Mouse (Mus musculus) intestine, embryonic 14.5 days (tissue): ENCODE measurements at regions not wholly inside any gene's neighbourhood (a gene's known extent, or its start where the extent isn't known, plus 50 kb on each side); places are given as distances from the start of the nearest gene placed in this dataset.

Source experiments
- ATAC-seq: fragments of 200-750 bp; cut with Nextera tagmentation; replicated peaks from 2 replicates; pipeline ENCODE4 v1.8.0; 2017; ENCODE audit warnings: low read depth, moderate number of reproducible peaks, moderate TSS enrichment, moderate library complexity; ENCODE audit not compliant: low FRiP score, low TSS enrichment
- DNase-seq: peaks from one replicate; pipeline ENCODE4 v3.0.0-alpha.2; 2018; ENCODE audit warnings: low spot score
- H3K27ac ChIP-seq: fragments of 300-500 bp; sonication (generic); 2 replicates; pipeline ENCODE4 v1.5.1; 2014; ENCODE audit warnings: low read depth, mild to moderate bottlenecking, control low read depth
- H3K27me3 ChIP-seq: fragments of 300-500 bp; sonication (generic); replicated peaks from 2 replicates; pipeline ENCODE4 v1.6.1; 2014; ENCODE audit warnings: low read length, control low read depth; ENCODE audit not compliant: control insufficient read depth, insufficient read depth
- H3K36me3 ChIP-seq: fragments of 300-500 bp; sonication (generic); 2 replicates; pipeline ENCODE4 v1.6.1; 2014; ENCODE audit warnings: low read length, control low read depth; ENCODE audit not compliant: control insufficient read depth, insufficient read depth
- H3K4me1 ChIP-seq: fragments of 300-500 bp; sonication (generic); replicated peaks from 2 replicates; pipeline ENCODE4 v1.6.1; 2014; ENCODE audit warnings: low read length, control low read depth, mixed read lengths; ENCODE audit not compliant: control insufficient read depth, insufficient read depth
- H3K4me2 ChIP-seq: fragments of 300-500 bp; sonication (generic); 2 replicates; pipeline ENCODE4 v1.6.1; 2014; ENCODE audit warnings: low read length
- H3K4me3 ChIP-seq: fragments of 300-500 bp; sonication (generic); 2 replicates; pipeline ENCODE4 v1.5.1; 2014; ENCODE audit warnings: low read depth, low read length, control low read depth, mixed read lengths
- H3K9ac ChIP-seq: fragments of 300-500 bp; sonication (generic); 2 replicates; pipeline ENCODE4 v1.6.1; 2014; ENCODE audit warnings: mild to moderate bottlenecking, low read length
- H3K9me3 ChIP-seq: fragments of 300-500 bp; sonication (generic); 2 replicates; pipeline ENCODE4 v1.6.1; 2016; ENCODE audit warnings: low read length, control low read depth; ENCODE audit not compliant: control insufficient read depth
- WGBS: fragments of 180-500 bp; shearing (Covaris S2); extraction: QIAGEN DNeasy Blood & Tissue Kit; methylation state at CpG from one replicate; pipeline ENCODE4 v1.1.7; 2014; 5-methylcytosine and 5-hydroxymethylcytosine counted together

- ATAC-seq (no peak), DNase-seq (no peak)
- Histone ChIP-seq H3K9ac (no peak overlapping the region), H3K4me3 (no peak overlapping the region), H3K27ac (no peak overlapping the region), H3K9me3 (no peaks in the 10 kb centered on the region), H3K4me2 (no peak overlapping the region), H3K36me3 (no peaks in the 10 kb centered on the region), H3K27me3 (no peaks in the 10 kb centered on the region), H3K4me1 (no peaks in the 10 kb centered on the region)
- WGBS: 72% methylated on average over 3 of the region's 3 CpGs
Observed at GRCm38 (mm10) chr10:118699292-118699691, 170.7 kb downstream of the Dyrk2 start.

- Histone ChIP-seq H3K4me2 (no peak overlapping the region), H3K9ac (no peak overlapping the region), H3K4me1 (no peaks in the 10 kb centered on the region), H3K9me3 (no peaks in the 10 kb centered on the region), H3K4me3 (no peak overlapping the region), H3K36me3 (no peaks in the 10 kb centered on the region), H3K27ac (no peak overlapping the region), H3K27me3 (no peaks in the 10 kb centered on the region)
- no peak for ATAC-seq
- no peak for DNase-seq
- whole genome bisulfite sequencing: 92% methylated on average over 4 of the region's 4 CpGs
Observed at GRCm38 (mm10) chr10:118700115-118700514, 169.9 kb downstream of the Dyrk2 start.

- Histone ChIP-seq H3K36me3 (no peaks in the 10 kb centered on the region), H3K4me1 (peaks cover 2% of the 10 kb centered on the region; the same call in 1 of the 2 replicates), H3K9me3 (no peaks in the 10 kb centered on the region), H3K27me3 (no peaks in the 10 kb centered on the region), H3K4me3 (no peak overlapping the region), H3K4me2 (no peak overlapping the region), H3K27ac (no peak overlapping the region), H3K9ac (no peak overlapping the region)
- DNase-seq (no peak), ATAC-seq (no peak)
- WGBS: 84% methylated on average over 3 of the region's 3 CpGs
Observed at GRCm38 (mm10) chr10:118706020-118706419, 164.0 kb downstream of the Dyrk2 start.

GRCm38 (mm10) chr10:118709718-118710117 is 160.3 kb downstream of the Dyrk2 start:
- no peak for ATAC-seq
- Histone ChIP-seq H3K4me2 (no peak overlapping the region), H3K27ac (no peak overlapping the region), H3K27me3 (no peaks in the 10 kb centered on the region), H3K9ac (no peak overlapping the region), H3K36me3 (no peaks in the 10 kb centered on the region), H3K4me3 (no peak overlapping the region), H3K4me1 (peaks cover 7% of the 10 kb centered on the region; the same call in 1 of the 2 replicates), H3K9me3 (no peaks in the 10 kb centered on the region)
- no peak for DNase-seq
- 94% methylated on average over 8 of the region's 8 CpGs for WGBS

GRCm38 (mm10) chr10:118711529-118711928 is 158.5 kb downstream of the Dyrk2 start:
- Histone ChIP-seq H3K9me3 (no peaks in the 10 kb centered on the region), H3K4me3 (no peak overlapping the region), H3K27ac (no peak overlapping the region), H3K27me3 (no peaks in the 10 kb centered on the region), H3K4me2 (no peak overlapping the region), H3K36me3 (no peaks in the 10 kb centered on the region), H3K4me1 (peaks cover 7% of the 10 kb centered on the region; the same call in 1 of the 2 replicates), H3K9ac (no peak overlapping the region)
- DNase-seq: no peak
- 59% methylated on average over 3 of the region's 3 CpGs for WGBS
- ATAC-seq: no peak

GRCm38 (mm10) chr10:118711951-118712350 is 158.1 kb downstream of the Dyrk2 start:
- no peak for DNase-seq
- H3K4me1 ChIP-seq: peaks cover 7% of the 10 kb centered on the region; the same call in 1 of the 2 replicates
- 68% methylated on average over 10 of the region's 10 CpGs for WGBS
- H3K9ac ChIP-seq: no peak overlapping the region
- no peaks in the 10 kb centered on the region for H3K9me3 ChIP-seq
- no peak overlapping the region for H3K27ac ChIP-seq
- no peaks in the 10 kb centered on the region for H3K27me3 ChIP-seq
- no peaks in the 10 kb centered on the region for H3K36me3 ChIP-seq
- H3K4me2 ChIP-seq: no peak overlapping the region
- ATAC-seq: no peak
- no peak overlapping the region for H3K4me3 ChIP-seq

GRCm38 (mm10) chr10:118712951-118713350 is 157.1 kb downstream of the Dyrk2 start:
- WGBS: 75% methylated on average over 6 of the region's 6 CpGs
- Histone ChIP-seq H3K9ac (no peak overlapping the region), H3K27ac (no peak overlapping the region), H3K36me3 (no peaks in the 10 kb centered on the region), H3K27me3 (no peaks in the 10 kb centered on the region), H3K4me2 (no peak overlapping the region), H3K4me3 (no peak overlapping the region), H3K4me1 (peaks cover 7% of the 10 kb centered on the region; the same call in 1 of the 2 replicates), H3K9me3 (no peaks in the 10 kb centered on the region)
- DNase-seq (no peak), ATAC-seq (no peak)

- no peak overlapping the region for H3K4me2 ChIP-seq
- 84% methylated on average over 17 of the region's 17 CpGs for WGBS
- no peaks in the 10 kb centered on the region for H3K9me3 ChIP-seq
- H3K4me1 ChIP-seq: peaks cover 7% of the 10 kb centered on the region; the same call in 1 of the 2 replicates
- H3K27ac ChIP-seq: no peak overlapping the region
- no peak overlapping the region for H3K4me3 ChIP-seq
- no peaks in the 10 kb centered on the region for H3K27me3 ChIP-seq
- DNase-seq: no peak
- H3K9ac ChIP-seq: no peak overlapping the region
- no peak for ATAC-seq
- H3K36me3 ChIP-seq: no peaks in the 10 kb centered on the region
Observed at GRCm38 (mm10) chr10:118714179-118714581, 155.8 kb downstream of the Dyrk2 start.

- DNase-seq (no peak), ATAC-seq (no peak)
- Histone ChIP-seq H3K27ac (no peak overlapping the region), H3K9me3 (no peaks in the 10 kb centered on the region), H3K27me3 (no peaks in the 10 kb centered on the region), H3K4me3 (no peak overlapping the region), H3K36me3 (no peaks in the 10 kb centered on the region), H3K4me2 (no peak overlapping the region), H3K4me1 (peaks cover 7% of the 10 kb centered on the region; the same call in 1 of the 2 replicates), H3K9ac (no peak overlapping the region)
- WGBS: 75% methylated on average over 4 of the region's 4 CpGs
Observed at GRCm38 (mm10) chr10:118714595-118714994, 155.4 kb downstream of the Dyrk2 start.
